Mouse (Mus musculus): ENCODE data around the gene B3galt5. TPM values are rescaled to one million over a fixed set of nuclear protein-coding genes. Genes with fewer than 3 reads are reported as not detected.
"Not testable (repeated sequence)": the region's sequence is repeated elsewhere in the genome, so short reads cannot be mapped to it uniquely, and the experiment has no call there.

The B3galt5 gene
- polyA plus RNA-seq, 1 experiment from 2014 or later = 0.11 TPM

GRCm38 (mm10) chr16:96322739-96323138, 87.1 kb downstream of the B3galt5 start:
- no peaks in the 10 kb centered on the region for H3K36me3 ChIP-seq (replicated peaks)
- H3K4me3 ChIP-seq = no peak overlapping the region
- H3K9me3 ChIP-seq = no peaks in the 10 kb centered on the region
- H3K27ac ChIP-seq = no peak overlapping the region
- 93% methylated on average over 1 of the region's 1 CpGs for WGBS
- H3K27me3 ChIP-seq (ENCODE audit: poor library complexity, severe bottlenecking) = no peaks in the 10 kb centered on the region
- DNase-seq (ENCODE audit: extremely low spot score, low spot score) = no peak
- H3K4me1 ChIP-seq = peaks cover 20% of the 10 kb centered on the region

- Histone ChIP-seq H3K36me3 (replicated peaks) (no peaks in the 10 kb centered on the region), H3K9me3 (no peaks in the 10 kb centered on the region), H3K27ac (no peak overlapping the region), H3K4me1 (peaks cover 24% of the 10 kb centered on the region), H3K27me3 (ENCODE audit: poor library complexity, severe bottlenecking) (no peaks in the 10 kb centered on the region), H3K4me3 (no peak overlapping the region)
- 85% methylated on average over 4 of the region's 4 CpGs for WGBS
- DNase-seq (ENCODE audit: extremely low spot score, low spot score) = no peak
Measured at GRCm38 (mm10) chr16:96323166-96323565, 87.6 kb downstream of the B3galt5 start.

GRCm38 (mm10) chr16:96326110-96326999, 90.8 kb downstream of the B3galt5 start:
- H3K36me3 ChIP-seq (replicated peaks) = no peaks in the 10 kb centered on the region
- H3K27ac ChIP-seq = no peak overlapping the region
- DNase-seq (ENCODE audit: extremely low spot score, low spot score) = no peak
- no peak overlapping the region for H3K4me3 ChIP-seq
- H3K9me3 ChIP-seq = no peaks in the 10 kb centered on the region
- 44% methylated on average over 10 of the region's 10 CpGs for WGBS
- H3K4me1 ChIP-seq = peaks cover 29% of the 10 kb centered on the region
- no peaks in the 10 kb centered on the region for H3K27me3 ChIP-seq (ENCODE audit: poor library complexity, severe bottlenecking)

GRCm38 (mm10) chr16:96327251-96327650, 91.7 kb downstream of the B3galt5 start:
- H3K4me1 ChIP-seq = peaks cover 29% of the 10 kb centered on the region
- WGBS = 47% methylated on average over 9 of the region's 9 CpGs
- H3K9me3 ChIP-seq; H3K27me3 ChIP-seq (ENCODE audit: poor library complexity, severe bottlenecking); H3K27ac ChIP-seq; H3K36me3 ChIP-seq (replicated peaks); DNase-seq (ENCODE audit: extremely low spot score, low spot score); H3K4me3 ChIP-seq: not testable (repeated sequence)

GRCm38 (mm10) chr16:96339570-96339969, 104.0 kb downstream of the B3galt5 start:
- no peak for DNase-seq (ENCODE audit: extremely low spot score, low spot score)
- no peaks in the 10 kb centered on the region for H3K36me3 ChIP-seq (replicated peaks)
- no peaks in the 10 kb centered on the region for H3K9me3 ChIP-seq
- no peaks in the 10 kb centered on the region for H3K27me3 ChIP-seq (ENCODE audit: poor library complexity, severe bottlenecking)
- no peaks in the 10 kb centered on the region for H3K4me1 ChIP-seq
- WGBS = 87% methylated on average over 4 of the region's 4 CpGs
- no peak overlapping the region for H3K4me3 ChIP-seq
- no peak overlapping the region for H3K27ac ChIP-seq

GRCm38 (mm10) chr16:96341269-96341668, 105.7 kb downstream of the B3galt5 start:
- 14% methylated on average over 5 of the region's 5 CpGs for WGBS
- Histone ChIP-seq H3K4me1 (peaks cover 8% of the 10 kb centered on the region; the same call in 1 of the 2 replicates), H3K36me3 (replicated peaks) (no peaks in the 10 kb centered on the region), H3K9me3 (no peaks in the 10 kb centered on the region), H3K27me3 (ENCODE audit: poor library complexity, severe bottlenecking) (no peaks in the 10 kb centered on the region), H3K4me3 (no peak overlapping the region), H3K27ac (no peak overlapping the region)
- DNase-seq (ENCODE audit: extremely low spot score, low spot score) = peak; percentile 47

- Histone ChIP-seq H3K9me3 (no peaks in the 10 kb centered on the region), H3K27ac (no peak overlapping the region), H3K27me3 (ENCODE audit: poor library complexity, severe bottlenecking) (no peaks in the 10 kb centered on the region), H3K4me3 (no peak overlapping the region), H3K4me1 (peaks cover 8% of the 10 kb centered on the region; the same call in 1 of the 2 replicates), H3K36me3 (replicated peaks) (no peaks in the 10 kb centered on the region)
- no peak for DNase-seq (ENCODE audit: extremely low spot score, low spot score)
- 86% methylated on average over 4 of the region's 4 CpGs for WGBS
Measured at GRCm38 (mm10) chr16:96341945-96342344, 106.3 kb downstream of the B3galt5 start.

- Histone ChIP-seq H3K27me3 (ENCODE audit: poor library complexity, severe bottlenecking) (no peaks in the 10 kb centered on the region), H3K36me3 (replicated peaks) (no peaks in the 10 kb centered on the region), H3K27ac (no peak overlapping the region), H3K9me3 (no peaks in the 10 kb centered on the region), H3K4me1 (peaks cover 8% of the 10 kb centered on the region; the same call in 1 of the 2 replicates), H3K4me3 (no peak overlapping the region)
- peak; percentile 82 for DNase-seq (ENCODE audit: extremely low spot score, low spot score)
- WGBS = 9% methylated on average over 10 of the region's 10 CpGs
Measured at GRCm38 (mm10) chr16:96345117-96345516, 109.5 kb downstream of the B3galt5 start.

DNA sequence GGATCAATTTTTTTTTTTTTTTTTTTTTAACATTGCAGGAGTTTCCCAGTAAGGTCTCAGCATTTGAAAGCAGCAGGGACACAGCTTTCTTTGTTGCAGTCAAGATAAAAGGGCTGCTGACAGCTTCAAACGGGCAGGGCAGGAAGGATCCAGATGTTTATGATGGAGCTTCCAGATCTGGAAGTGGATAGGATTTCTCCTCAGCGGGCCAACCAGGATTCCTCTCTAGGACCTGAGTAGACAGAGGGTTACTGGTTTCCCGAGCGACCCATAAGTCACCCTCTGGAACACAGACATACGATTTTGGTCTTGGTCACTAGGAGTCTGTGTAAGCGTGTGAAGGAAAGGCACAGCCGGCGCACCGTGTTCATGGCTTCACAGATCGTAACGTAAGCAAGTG, 112.5 kb downstream of the B3galt5 start:
- Histone ChIP-seq H3K36me3 (replicated peaks) (no peaks in the 10 kb centered on the region), H3K4me3 (no peak overlapping the region), H3K9me3 (no peaks in the 10 kb centered on the region), H3K4me1 (peaks cover 8% of the 10 kb centered on the region; the same call in 1 of the 2 replicates), H3K27me3 (ENCODE audit: poor library complexity, severe bottlenecking) (no peaks in the 10 kb centered on the region), H3K27ac (no peak overlapping the region)
- no peak for DNase-seq (ENCODE audit: extremely low spot score, low spot score)
- 77% methylated on average over 11 of the region's 11 CpGs for WGBS

DNA sequence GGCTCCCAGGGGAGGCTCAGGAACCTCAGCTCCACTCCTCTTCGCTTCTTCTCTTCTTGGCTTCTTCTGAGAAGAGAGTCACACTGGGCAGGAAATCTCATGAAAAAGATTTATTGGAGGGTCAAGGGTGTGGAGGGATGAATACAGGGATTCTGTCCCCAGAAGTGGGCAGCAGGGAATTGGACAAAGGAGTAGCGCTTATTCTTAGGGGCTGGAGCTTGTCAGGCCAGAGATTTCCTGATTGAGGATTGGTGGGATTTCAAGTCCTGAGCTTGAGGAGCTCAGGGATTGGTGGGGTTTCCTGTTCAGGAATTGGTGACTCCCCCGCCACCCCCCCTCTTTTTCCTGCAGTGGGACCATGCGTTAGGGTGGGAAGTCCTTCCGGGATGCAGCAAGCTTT, 113.2 kb downstream of the B3galt5 start:
- H3K27ac ChIP-seq = no peak overlapping the region; the same call in 1 of the 2 replicates
- no peaks in the 10 kb centered on the region for H3K9me3 ChIP-seq
- WGBS = 92% methylated on average over 4 of the region's 5 CpGs
- DNase-seq (ENCODE audit: extremely low spot score, low spot score) = no peak
- H3K4me3 ChIP-seq = no peak overlapping the region
- peaks cover 10% of the 10 kb centered on the region; the same call in 1 of the 2 replicates for H3K4me1 ChIP-seq
- no peaks in the 10 kb centered on the region for H3K36me3 ChIP-seq (replicated peaks)
- H3K27me3 ChIP-seq (ENCODE audit: poor library complexity, severe bottlenecking) = no peaks in the 10 kb centered on the region

- Histone ChIP-seq H3K4me1 (peaks cover 10% of the 10 kb centered on the region), H3K36me3 (replicated peaks) (no peaks in the 10 kb centered on the region), H3K27me3 (ENCODE audit: poor library complexity, severe bottlenecking) (peaks cover 2% of the 10 kb centered on the region; the same call in 1 of the 2 replicates), H3K9me3 (no peaks in the 10 kb centered on the region), H3K27ac (no peak overlapping the region), H3K4me3 (no peak overlapping the region)
- DNase-seq (ENCODE audit: extremely low spot score, low spot score) = no peak
- 93% methylated on average over 2 of the region's 2 CpGs for WGBS
Measured at GRCm38 (mm10) chr16:96351520-96351919, 115.9 kb downstream of the B3galt5 start.

DNA sequence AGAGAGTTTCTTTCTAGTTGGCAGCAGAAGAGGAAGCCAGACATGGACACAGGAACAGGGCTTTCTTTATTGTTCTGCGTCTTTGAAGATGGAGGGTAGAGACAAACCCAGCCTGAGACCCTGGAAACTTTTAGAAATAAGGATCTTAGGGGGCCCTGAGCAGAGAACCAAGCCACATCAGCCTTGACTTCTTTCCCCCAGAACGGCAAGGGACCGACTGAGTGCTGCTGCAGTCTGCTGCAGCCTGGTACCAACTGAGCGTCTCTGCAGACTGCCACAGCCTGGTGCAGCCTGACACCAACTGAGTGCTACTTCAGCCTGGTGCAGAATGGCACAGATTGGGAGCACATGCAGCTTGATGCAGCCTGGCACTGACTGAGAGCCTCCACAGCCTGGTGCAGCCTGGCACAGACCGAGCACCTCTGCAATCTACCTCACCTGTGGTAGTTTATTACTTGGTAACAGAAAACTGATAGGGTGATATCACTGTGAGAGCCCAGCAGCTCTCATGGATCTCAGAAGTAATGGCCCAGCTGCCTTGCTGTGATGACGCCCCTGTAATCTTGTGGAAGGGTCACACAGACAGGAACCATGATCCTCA, 117.8 kb downstream of the B3galt5 start:
- Histone ChIP-seq H3K4me1 (peaks cover 14% of the 10 kb centered on the region), H3K4me3 (no peak overlapping the region), H3K27ac (no peak overlapping the region), H3K9me3 (no peaks in the 10 kb centered on the region), H3K27me3 (ENCODE audit: poor library complexity, severe bottlenecking) (peaks cover 7% of the 10 kb centered on the region; the same call in 1 of the 2 replicates), H3K36me3 (replicated peaks) (no peaks in the 10 kb centered on the region)
- 82% methylated on average over 6 of the region's 6 CpGs for WGBS
- DNase-seq (ENCODE audit: extremely low spot score, low spot score) = no peak

DNA sequence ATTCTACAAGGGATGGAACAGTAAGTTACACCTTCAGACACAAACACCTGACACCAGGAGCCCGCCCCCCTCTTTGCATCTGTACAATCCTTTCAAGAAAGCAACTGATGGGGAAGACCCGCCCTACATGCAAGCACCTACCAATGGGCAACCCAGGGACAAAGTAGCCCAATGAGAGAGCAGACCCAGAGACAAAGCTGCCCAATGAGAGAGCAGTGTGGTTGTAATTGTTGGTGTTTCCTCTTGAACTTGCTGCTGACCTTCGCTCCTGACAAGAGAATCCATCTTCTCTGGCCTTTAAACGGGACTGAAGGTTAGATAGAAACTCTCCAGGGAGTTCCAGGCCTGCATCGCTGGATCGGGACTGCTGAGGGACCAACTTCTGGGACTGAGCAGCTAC, 118.4 kb downstream of the B3galt5 start:
- Histone ChIP-seq H3K27ac (peak overlapping the region; percentile 30; the same call in 1 of the 2 replicates), H3K9me3 (no peaks in the 10 kb centered on the region), H3K27me3 (ENCODE audit: poor library complexity, severe bottlenecking) (peaks cover 7% of the 10 kb centered on the region; the same call in 1 of the 2 replicates), H3K4me1 (peaks cover 14% of the 10 kb centered on the region), H3K36me3 (replicated peaks) (no peaks in the 10 kb centered on the region), H3K4me3 (peak overlapping the region; percentile 40)
- no peak for DNase-seq (ENCODE audit: extremely low spot score, low spot score)
- 41% methylated on average over 6 of the region's 6 CpGs for WGBS
